Mouse (Mus musculus) liver, embryonic 14.5 days (tissue): ENCODE data around the gene Pgghg.

ENCODE experiments used
- CTCF ChIP-seq: IDR thresholded peaks from 2 replicates; pipeline ENCODE4 v1.5.1; 2016; ENCODE audit warnings: antibody characterized with exemption, low read depth, control low read depth
- EP300 ChIP-seq: IDR thresholded peaks from 2 replicates; pipeline ENCODE4 v1.6.1; 2016; ENCODE audit warnings: antibody characterized with exemption, low read depth

DNA sequence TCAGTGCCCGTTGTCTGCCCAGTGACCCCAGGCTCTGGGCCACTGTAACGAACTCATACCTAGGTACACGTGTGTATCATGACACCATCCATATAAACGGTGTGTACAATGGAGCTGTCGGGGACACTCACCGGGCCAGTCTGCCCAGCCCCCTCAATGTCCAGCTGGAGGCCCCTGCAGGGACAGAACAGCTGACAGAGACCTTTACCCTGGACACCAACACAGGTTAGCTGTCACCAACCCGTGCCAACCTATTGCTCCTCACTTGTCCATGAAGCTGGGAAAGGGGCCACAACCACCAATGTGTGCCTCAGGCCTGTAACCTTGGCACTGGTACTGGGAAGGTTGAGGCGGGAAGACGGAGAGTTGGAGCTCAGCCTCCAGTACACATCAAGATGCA, 1.1 kb downstream of the Pgghg start:
- TF ChIP-seq CTCF, result no peak
- TF ChIP-seq EP300, result no peak
